Mouse (Mus musculus): ENCODE results near the gene Sectm1b.

Gene Sectm1b

DNA sequence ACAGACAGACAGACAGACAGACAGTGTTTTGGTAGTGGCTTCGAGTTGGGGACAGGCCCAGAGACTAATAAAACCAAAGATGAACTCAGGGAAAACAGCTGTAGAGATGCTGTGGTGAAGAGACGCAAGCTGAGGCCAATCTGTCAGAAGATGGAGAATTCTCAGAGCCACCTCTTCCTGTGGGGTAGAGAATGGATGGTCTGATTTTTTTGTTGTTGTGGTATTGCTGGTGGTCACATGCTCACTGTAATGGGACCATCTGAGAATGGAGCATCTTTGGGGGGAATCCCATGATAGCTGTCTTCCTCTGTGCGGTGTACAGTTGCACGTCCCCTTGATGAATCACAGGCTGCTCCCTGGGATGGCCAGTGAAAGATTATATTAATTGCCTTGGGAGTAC, 20.9 kb downstream of the Sectm1b start:
- in situ Hi-C loops (cut with MboI; ENCODE audit: low pct_unique_long_range_greater_than_20kb in 1 of 2, low sequenced_read_pairs in 2 of 2, unreplicated experiment in 1 of 2): loop anchor here in 1 of 2 experiments (10.0 kb wide), 1 partner anchor 138 kb away; no protein-coding TSS in a partner anchor

DNA sequence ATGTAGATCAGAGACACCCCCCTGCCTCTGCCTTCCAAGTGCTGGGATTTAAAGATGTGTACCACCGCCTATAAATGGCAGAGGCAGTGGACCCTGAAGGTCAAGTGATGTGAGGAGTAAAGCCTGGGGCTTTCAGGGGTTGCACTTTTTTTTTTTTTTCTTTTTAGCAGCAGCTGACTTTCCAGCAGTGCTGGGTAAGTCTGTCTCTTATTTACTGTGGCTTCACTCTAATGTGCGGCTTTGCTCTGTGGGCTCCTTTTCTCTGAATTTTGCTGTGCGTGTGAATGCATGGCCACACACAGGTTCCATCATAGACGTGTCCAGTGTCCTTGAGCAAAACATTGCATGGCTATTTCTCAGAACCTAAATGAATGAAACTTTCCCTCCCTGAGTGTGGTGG, 21.7 kb downstream of the Sectm1b start:
- in situ Hi-C loops (cut with MboI; ENCODE audit: low pct_unique_long_range_greater_than_20kb in 1 of 2, low sequenced_read_pairs in 2 of 2, unreplicated experiment in 1 of 2): loop anchor here in 1 of 2 experiments (10.0 kb wide), 1 partner anchor 137 kb away; no protein-coding TSS in a partner anchor

DNA sequence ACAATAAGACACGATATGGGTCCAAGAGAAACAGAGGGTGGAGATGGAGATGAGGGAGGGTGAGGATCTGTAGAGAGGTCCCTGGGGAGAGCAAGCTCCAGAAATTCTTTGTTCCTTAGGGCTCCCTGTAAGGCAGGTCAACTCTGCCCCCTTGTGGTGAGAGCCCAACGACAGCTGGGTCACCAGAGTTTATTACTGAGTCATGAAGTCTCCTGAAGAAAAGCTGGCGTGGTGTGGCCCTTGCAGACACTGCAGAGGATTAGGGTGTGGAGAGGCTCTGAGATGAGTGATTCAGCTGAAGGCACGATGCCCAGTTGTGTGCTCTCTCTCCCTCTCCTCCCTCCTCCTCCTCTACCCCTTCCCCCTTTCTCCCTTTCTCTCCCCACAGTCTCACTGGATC, 22.2 kb downstream of the Sectm1b start:
- in situ Hi-C loops (cut with MboI; ENCODE audit: low pct_unique_long_range_greater_than_20kb in 1 of 2, low sequenced_read_pairs in 2 of 2, unreplicated experiment in 1 of 2): loop anchor here in 1 of 2 experiments (10.0 kb wide), 1 partner anchor 136 kb away; no protein-coding TSS in a partner anchor

DNA sequence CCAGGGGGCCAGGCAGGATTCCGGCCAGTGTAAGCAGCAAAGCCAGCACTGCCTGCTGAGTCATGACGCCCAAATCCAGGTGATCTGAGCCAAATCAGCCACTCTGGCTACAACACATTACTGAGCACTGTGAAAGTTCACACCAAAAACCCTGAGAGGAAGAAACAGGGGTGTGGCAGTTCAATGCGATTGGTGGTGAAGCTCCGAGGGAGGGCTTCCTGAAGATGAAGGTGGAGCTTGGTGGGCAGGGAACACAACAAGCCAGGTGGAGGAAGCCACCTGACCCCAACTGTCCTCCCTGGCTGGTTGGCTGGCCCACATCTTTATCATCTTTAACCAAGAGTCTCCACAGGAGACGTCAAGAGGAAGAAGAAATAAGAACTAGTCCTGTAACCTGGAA, 24.1 kb downstream of the Sectm1b start, which contains the start of gene Cd7:
TSS of gene Cd7 (minus strand) at position 117 of the 400 bp plus-strand sequence.
- in situ Hi-C loops (cut with MboI; ENCODE audit: low pct_unique_long_range_greater_than_20kb in 1 of 2, low sequenced_read_pairs in 2 of 2, unreplicated experiment in 1 of 2): loop anchor here in 1 of 2 experiments (10.0 kb wide), 1 partner anchor 315 kb away; the partner anchor contains the start of genes Dcxr and Rac3

DNA sequence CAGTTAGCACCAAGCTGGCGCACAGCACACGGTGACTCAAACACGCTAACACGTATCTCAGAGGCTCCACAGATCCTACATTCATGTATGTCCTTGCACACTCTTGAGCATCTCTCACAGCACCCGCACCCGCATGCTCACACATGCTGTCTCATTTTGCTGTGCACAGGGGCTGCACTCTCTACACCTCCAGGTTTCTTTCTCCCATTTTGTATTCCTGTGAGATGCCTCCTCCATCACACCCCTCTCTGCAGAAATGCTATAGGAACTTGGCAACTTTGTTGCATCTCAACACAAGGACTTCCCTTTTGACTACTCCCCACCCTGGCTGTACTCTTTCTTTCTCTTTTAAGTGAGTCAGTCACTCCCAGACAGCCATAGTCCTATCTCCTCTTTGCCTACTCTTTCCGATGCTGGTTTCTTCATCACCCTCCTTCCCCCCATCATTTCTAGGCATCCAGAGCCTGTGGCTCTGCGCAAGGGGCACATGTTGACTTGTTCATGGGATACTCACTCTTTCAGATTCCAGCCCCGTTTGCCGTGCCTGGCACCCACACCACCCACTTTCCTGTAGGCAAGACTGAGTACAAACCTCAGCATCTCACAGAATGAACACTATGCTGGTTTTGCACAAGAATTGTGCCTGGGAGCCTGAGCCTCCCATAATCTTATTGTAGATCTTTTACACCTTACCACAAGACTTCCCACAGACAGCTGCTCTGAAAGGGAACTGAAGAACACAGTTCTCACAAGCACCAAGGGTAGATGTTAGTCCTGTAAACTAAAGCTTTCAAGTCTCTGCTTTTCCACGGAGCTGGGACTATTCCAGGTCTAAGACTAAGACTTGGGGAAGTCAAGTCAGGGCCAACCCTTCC, 24.8 kb downstream of the Sectm1b start:
- in situ Hi-C loops (cut with MboI; ENCODE audit: low pct_unique_long_range_greater_than_20kb in 1 of 2, low sequenced_read_pairs in 2 of 2, unreplicated experiment in 1 of 2): loop anchor here in 1 of 2 experiments (10.0 kb wide), 1 partner anchor 314 kb away; the partner anchor contains the start of genes Dcxr and Rac3

DNA sequence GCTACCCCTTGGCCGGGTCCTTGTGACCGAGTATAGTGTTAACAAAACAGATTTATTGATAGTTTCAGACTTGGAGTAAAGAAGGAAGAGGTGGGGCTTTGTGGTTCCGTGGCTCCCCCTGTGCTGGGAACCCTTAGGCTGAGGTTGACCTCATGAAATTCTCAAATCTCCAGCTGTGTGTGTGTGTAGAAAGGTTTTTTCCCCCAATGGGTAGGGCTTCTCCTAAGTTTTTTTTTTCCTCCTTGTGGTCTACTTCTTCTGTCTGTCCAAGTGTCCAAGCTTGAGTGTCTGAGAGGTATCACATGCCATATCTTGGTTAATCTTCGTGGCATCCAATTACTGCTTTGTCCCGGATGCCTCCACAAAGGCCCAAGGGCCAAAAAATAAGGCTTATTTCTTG, 30.3 kb downstream of the Sectm1b start:
- in situ Hi-C loops (cut with MboI; ENCODE audit: low pct_unique_long_range_greater_than_20kb in 1 of 2, low sequenced_read_pairs in 2 of 2, unreplicated experiment in 1 of 2): loop anchor here in 1 of 2 experiments (10.0 kb wide), 1 partner anchor 308 kb away; the partner anchor contains the start of genes Dcxr and Rac3

DNA sequence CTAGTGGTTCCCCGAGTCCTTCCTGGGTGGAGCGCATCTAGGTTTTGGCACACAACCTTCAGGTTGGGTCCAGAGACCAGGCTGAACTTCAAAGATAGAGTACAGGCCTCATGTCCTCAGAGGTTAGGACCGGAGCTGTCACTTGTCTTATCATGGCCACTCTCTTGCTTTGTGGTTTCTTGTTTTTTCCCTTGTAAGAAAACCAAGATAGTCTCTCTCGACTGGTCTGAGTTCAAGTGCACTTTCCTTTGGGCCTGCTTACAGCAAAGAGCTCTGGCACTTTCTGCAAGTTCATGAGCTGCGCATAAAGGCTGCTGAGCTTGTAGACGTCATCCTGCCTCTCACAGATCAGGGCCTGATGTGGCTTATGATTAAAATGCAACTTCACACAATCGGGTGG, 36.1 kb downstream of the Sectm1b start:
- in situ Hi-C loops (cut with MboI; ENCODE audit: low pct_unique_long_range_greater_than_20kb in 1 of 2, low sequenced_read_pairs in 2 of 2, unreplicated experiment in 1 of 2): no loop called here

DNA sequence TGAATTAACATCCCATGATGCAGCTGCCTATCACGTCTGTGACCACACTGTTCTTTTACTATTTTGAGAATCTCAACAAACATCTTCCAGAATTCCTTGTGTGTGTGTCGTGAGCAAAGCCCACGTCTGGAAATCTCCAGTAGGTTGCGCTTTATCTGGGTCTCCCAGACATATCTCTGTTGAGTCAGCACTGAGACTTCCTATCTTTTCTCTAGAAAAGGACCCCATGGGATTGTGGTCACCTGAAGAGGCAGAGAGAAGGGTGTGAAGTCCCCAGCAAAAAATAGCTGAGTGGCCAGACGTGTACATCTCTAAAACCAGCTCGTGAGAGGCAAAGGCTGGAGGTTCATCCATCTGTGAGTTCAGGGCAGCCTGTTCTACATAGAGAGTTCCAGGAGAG, 39.2 kb downstream of the Sectm1b start:
- in situ Hi-C loops (cut with MboI; ENCODE audit: low pct_unique_long_range_greater_than_20kb in 1 of 2, low sequenced_read_pairs in 2 of 2, unreplicated experiment in 1 of 2): no loop called here

DNA sequence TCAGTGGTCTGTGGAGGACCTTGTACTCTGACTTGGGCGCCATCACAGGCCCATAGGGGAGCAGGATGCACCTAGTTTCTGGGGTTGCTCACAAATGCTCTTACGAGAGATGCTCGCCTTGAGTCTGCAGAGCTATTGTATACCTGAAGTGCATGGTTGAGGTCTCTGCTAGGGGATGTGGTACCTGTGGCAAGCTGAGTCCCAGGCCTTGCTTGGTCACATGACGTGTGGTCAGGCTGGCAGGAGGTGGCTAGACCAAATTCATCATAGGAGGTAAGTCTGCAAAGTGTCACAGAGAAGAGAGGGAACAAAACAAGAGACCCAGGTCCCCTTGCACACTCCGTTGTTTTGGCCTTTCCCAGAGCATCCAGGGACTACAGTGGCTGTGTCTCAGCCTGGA, 43.9 kb downstream of the Sectm1b start:
- in situ Hi-C loops (cut with MboI; ENCODE audit: low pct_unique_long_range_greater_than_20kb in 1 of 2, low sequenced_read_pairs in 2 of 2, unreplicated experiment in 1 of 2): no loop called here

DNA sequence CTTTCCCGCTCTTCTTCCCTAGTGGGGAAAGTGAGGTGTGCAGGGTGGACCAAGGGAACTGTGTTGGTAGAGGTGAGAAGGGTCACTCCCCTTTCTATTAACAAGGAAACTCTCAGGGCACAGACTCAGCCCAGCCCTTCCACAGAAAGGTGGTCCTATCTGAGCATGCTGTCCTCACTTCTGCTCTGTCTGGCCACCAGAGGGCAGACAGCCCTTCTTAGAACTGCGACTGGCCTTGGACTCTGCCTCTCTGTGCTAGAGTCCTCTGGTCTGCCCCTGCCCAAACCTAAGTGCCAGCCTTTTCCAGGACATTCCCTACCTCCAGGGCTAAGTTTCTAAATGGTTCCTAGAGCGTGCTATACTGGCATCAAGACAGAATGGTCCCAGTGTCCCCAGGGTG, 45.7 kb downstream of the Sectm1b start:
- in situ Hi-C loops (cut with MboI; ENCODE audit: low pct_unique_long_range_greater_than_20kb in 1 of 2, low sequenced_read_pairs in 2 of 2, unreplicated experiment in 1 of 2): no loop called here

DNA sequence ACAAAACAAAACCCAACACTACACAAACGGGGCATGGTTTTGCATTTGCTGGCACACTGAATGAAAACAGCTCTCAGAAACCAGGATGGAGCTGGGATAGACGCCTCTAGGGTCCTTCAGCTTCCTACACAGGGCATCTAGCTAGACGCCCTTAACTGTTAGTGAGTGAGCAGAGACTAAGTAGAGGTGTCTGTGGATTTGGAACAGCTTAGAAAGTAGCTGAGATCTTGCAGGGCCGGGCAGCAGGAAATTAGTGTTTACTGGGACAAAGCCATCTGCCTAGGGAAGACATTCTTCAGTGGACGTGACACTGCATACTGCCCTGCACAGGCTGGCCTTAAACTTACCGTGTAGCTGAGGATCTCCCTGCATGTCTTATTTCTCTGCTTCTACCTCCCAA, 47.9 kb downstream of the Sectm1b start:
- in situ Hi-C loops (cut with MboI; ENCODE audit: low pct_unique_long_range_greater_than_20kb in 1 of 2, low sequenced_read_pairs in 2 of 2, unreplicated experiment in 1 of 2): no loop called here

DNA sequence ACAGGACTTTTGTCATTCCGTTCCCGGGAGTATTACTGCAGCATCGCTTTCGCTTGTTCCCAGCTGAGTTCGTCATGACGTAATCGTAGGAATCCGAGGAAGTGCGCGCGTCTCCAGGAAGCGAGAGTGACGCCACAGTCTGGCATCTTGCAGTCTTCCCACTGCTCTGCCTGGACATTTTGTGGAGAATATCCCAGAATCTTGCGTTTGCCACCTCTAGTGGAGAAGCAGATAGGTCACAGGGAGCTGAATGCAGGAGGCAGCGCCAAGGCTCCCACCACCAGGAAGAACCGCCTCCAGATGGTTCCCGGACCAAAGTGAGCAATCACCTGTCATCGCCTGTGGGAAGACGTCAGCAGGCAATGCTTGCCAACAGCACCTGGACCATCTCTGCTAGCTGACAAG, 48.5 kb downstream of the Sectm1b start:
- in situ Hi-C loops (cut with MboI; ENCODE audit: low pct_unique_long_range_greater_than_20kb in 1 of 2, low sequenced_read_pairs in 2 of 2, unreplicated experiment in 1 of 2): no loop called here

DNA sequence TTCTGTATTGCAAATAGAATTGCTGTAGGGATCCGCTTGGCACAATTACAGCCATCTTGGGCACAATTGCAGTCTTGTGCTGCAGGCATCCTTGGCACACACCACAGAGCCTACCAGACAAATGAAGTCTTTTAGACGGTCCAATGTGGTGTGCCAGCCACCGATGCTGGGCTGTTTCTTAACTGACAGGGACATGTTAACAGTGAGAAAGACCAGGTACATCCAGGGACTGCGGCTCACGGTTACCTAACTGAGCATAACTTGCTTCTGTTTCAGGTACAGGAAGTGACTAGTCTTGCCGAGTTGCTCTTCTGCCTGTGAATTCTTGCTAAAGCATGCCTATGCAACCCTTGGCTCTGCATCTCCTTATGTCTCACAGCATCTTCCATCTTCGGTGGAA, 49.7 kb downstream of the Sectm1b start:
- in situ Hi-C loops (cut with MboI; ENCODE audit: low pct_unique_long_range_greater_than_20kb in 1 of 2, low sequenced_read_pairs in 2 of 2, unreplicated experiment in 1 of 2): no loop called here

DNA sequence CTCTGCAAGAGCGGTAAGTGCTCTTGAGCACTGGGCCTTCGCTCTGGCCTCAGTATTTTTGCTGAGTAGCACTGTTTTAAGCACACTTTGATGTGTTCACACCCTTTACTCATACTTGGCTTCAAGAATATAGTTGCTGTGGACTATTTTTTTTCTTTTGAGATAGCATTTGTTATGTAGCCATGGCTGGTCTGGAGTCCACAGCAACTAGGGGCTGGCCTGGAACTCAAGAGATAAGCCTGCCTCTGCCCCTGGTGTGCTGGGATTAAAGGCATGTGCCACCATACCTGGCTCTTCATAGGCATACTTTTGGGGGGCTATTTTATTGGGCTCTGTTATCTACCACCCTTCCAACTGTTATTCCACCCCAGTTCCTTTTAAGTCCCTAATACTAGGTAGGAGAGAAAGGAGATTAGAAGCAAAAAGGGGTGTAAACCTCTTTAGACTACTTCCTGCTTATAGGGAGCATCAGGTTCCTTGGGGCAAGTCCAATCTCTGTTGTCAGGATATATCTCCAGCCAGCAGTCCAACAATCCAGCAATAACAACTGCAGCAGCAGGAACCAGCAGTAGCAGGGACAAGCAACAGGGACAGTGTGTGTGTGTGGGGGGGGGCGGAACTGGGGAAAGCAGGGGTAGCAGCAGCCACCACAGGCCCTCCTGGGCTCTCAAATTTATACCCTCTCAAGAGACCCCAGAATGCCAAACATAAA, 53.2 kb downstream of the Sectm1b start:
- in situ Hi-C loops (cut with MboI; ENCODE audit: low pct_unique_long_range_greater_than_20kb in 1 of 2, low sequenced_read_pairs in 2 of 2, unreplicated experiment in 1 of 2): no loop called here

DNA sequence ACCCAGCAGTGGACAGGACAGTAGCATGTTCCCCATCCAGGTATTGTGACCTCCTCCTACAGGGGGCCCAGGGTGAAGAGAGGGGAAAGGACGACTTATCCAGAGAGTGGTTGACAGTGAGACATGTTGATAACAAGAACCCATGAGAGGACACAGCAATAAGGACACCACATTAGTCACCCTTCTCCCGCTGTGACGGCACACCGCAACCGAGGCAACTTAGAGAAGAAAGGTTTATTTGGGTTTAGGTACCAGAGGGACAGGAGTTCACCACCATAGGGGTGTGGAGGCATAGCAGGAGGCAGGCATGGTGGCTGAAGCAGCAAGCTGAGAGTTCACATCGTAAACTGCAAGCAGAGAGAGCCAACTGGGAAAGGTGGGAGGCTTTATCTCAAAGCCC, 57.2 kb downstream of the Sectm1b start:
- in situ Hi-C loops (cut with MboI; ENCODE audit: low pct_unique_long_range_greater_than_20kb in 1 of 2, low sequenced_read_pairs in 2 of 2, unreplicated experiment in 1 of 2): no loop called here

DNA sequence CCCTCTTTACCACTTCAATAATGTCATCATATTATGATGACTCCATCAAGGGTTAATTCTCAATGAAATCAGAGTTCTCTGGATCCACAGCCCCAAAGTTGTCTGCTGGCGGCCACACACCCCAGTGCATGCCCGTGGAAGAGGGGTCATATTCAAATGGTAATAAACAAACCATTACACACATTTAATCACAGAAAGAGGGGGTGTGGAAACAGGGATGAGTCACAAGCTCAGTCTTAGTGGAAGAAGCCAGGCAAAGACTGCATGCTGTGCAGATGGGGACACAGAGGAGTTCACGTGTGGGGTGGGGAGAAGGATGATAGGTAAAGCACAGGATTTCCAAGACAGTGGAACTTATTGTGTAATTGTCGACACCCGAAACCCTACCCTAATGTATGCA, 59.1 kb downstream of the Sectm1b start:
- in situ Hi-C loops (cut with MboI; ENCODE audit: low pct_unique_long_range_greater_than_20kb in 1 of 2, low sequenced_read_pairs in 2 of 2, unreplicated experiment in 1 of 2): no loop called here

All from mouse embryonic stem cell (cell line).